Mouse (Mus musculus): ENCODE measurements around the gene Col26a1. TPM values are rescaled to one million over a fixed set of nuclear protein-coding genes. Genes with fewer than 3 reads are reported as not detected.

Gene Col26a1
- polyA plus RNA-seq, 1 experiment from 2014 or later: 118 TPM

DNA sequence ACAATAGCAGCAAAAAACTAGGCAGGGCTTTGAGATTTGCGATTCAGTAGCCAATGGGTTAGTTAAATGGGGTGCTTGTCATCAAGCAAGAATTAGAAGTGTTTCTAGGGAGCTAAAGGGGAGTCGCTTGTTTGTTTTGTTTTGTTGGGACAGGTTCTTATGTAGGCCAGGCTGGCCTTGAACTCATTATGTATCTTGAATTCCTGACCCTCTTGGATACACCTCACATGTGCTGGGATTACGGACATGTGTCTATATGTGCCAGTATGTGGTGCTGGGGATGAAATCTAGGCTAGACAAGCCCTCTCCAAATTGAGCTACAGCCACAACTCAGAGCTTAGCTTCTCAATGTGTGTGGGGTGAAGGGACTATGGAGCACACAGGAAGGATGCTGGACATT, 91.8 kb downstream of the Col26a1 start:
- 0 out of 2 replicates have a peak, but pooled peaks cover 3% of the 10 kb centered on the region for H3K9me3 ChIP-seq
- H3K27me3 ChIP-seq (replicated peaks; ENCODE audit: low read depth, poor library complexity, severe bottlenecking): no peaks in the 10 kb centered on the region
- no peak for DNase-seq (ENCODE audit: low spot score)
- peak overlapping the region; percentile 73 for H3K27ac ChIP-seq (replicated peaks)
- no peak overlapping the region for H3K4me3 ChIP-seq
- H3K4me1 ChIP-seq: peaks cover 13% of the 10 kb centered on the region
- H3K36me3 ChIP-seq (replicated peaks): peaks cover 47% of the 10 kb centered on the region
- 69% methylated on average over 3 of the region's 3 CpGs for WGBS

GRCm38 (mm10) chr5:136790570-136791196, 92.3 kb downstream of the Col26a1 start:
- H3K4me1 ChIP-seq: peaks cover 8% of the 10 kb centered on the region
- peaks cover 47% of the 10 kb centered on the region for H3K36me3 ChIP-seq (replicated peaks)
- DNase-seq (ENCODE audit: low spot score): peak; percentile 91
- 0 out of 2 replicates have a peak, but pooled peaks cover 3% of the 10 kb centered on the region for H3K9me3 ChIP-seq
- no peak overlapping the region for H3K4me3 ChIP-seq
- peak overlapping the region; percentile 73 for H3K27ac ChIP-seq (replicated peaks)
- no peaks in the 10 kb centered on the region for H3K27me3 ChIP-seq (replicated peaks; ENCODE audit: low read depth, poor library complexity, severe bottlenecking)
- WGBS: 19% methylated on average over 11 of the region's 11 CpGs

GRCm38 (mm10) chr5:136784531-136784930, 98.5 kb downstream of the Col26a1 start:
- 89% methylated on average over 8 of the region's 8 CpGs for WGBS
- Histone ChIP-seq H3K36me3 (replicated peaks) (peaks cover 45% of the 10 kb centered on the region), H3K27me3 (replicated peaks; ENCODE audit: low read depth, poor library complexity, severe bottlenecking) (no peaks in the 10 kb centered on the region), H3K27ac (replicated peaks) (no peak overlapping the region), H3K4me3 (no peak overlapping the region), H3K4me1 (no peaks in the 10 kb centered on the region), H3K9me3 (no peaks in the 10 kb centered on the region)
- no peak for DNase-seq (ENCODE audit: low spot score)

GRCm38 (mm10) chr5:136782600-136782999, 100.4 kb downstream of the Col26a1 start:
- no peaks in the 10 kb centered on the region for H3K27me3 ChIP-seq (replicated peaks; ENCODE audit: low read depth, poor library complexity, severe bottlenecking)
- no peak for DNase-seq (ENCODE audit: low spot score)
- H3K9me3 ChIP-seq: no peaks in the 10 kb centered on the region
- 62% methylated on average over 13 of the region's 13 CpGs for WGBS
- peak overlapping the region; percentile 8; the same call in 1 of the 2 replicates for H3K4me3 ChIP-seq
- no peaks in the 10 kb centered on the region for H3K4me1 ChIP-seq
- peaks cover 59% of the 10 kb centered on the region for H3K36me3 ChIP-seq (replicated peaks)
- H3K27ac ChIP-seq (replicated peaks): no peak overlapping the region

- H3K36me3 ChIP-seq (replicated peaks): peaks cover 71% of the 10 kb centered on the region
Measured at GRCm38 (mm10) chr5:136780465-136780864, 102.5 kb downstream of the Col26a1 start.

DNA sequence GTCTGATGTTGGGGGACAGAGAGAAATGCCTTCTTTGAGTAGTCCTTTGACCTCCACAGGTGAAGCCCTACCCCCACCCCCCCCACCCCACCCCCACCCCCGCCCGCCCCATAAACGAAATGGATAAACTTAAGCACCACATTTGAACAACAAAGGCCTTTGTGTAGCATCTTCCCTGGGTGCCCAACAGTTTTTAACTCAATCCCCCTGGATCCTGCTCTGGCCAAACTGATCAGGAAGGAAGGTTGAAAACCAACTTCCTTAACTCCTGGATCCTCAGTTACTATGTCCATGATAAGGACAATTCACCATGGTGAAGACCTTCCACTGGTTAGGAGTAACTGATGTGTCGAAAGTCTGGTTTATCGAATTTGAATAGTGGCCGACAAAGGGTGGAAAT, 103.1 kb downstream of the Col26a1 start:
- peaks cover 70% of the 10 kb centered on the region for H3K36me3 ChIP-seq (replicated peaks)
- H3K9me3 ChIP-seq: peaks cover 12% of the 10 kb centered on the region; the same call in 1 of the 2 replicates
- DNase-seq (ENCODE audit: low spot score): no peak
- 84% methylated on average over 6 of the region's 6 CpGs for WGBS
- H3K27ac ChIP-seq (replicated peaks): no peak overlapping the region
- H3K27me3 ChIP-seq (replicated peaks; ENCODE audit: low read depth, poor library complexity, severe bottlenecking): no peaks in the 10 kb centered on the region
- H3K4me1 ChIP-seq: no peaks in the 10 kb centered on the region
- H3K4me3 ChIP-seq: no peak overlapping the region

More at GRCm38 (mm10) chr5:136780465-136780864, 102.5 kb downstream of the Col26a1 start:
- peak; percentile 67 for DNase-seq (ENCODE audit: low spot score)
- 46% methylated on average over 10 of the region's 10 CpGs for WGBS
- Histone ChIP-seq H3K4me1 (no peaks in the 10 kb centered on the region), H3K27ac (replicated peaks) (no peak overlapping the region), H3K9me3 (peaks cover 7% of the 10 kb centered on the region; the same call in 1 of the 2 replicates), H3K4me3 (no peak overlapping the region), H3K27me3 (replicated peaks; ENCODE audit: low read depth, poor library complexity, severe bottlenecking) (no peaks in the 10 kb centered on the region)

- Histone ChIP-seq H3K27ac (replicated peaks) (no peak overlapping the region), H3K36me3 (replicated peaks) (peaks cover 59% of the 10 kb centered on the region), H3K4me3 (no peak overlapping the region), H3K27me3 (replicated peaks; ENCODE audit: low read depth, poor library complexity, severe bottlenecking) (no peaks in the 10 kb centered on the region), H3K9me3 (peaks cover 18% of the 10 kb centered on the region; the same call in 1 of the 2 replicates), H3K4me1 (peaks cover 14% of the 10 kb centered on the region)
- no peak for DNase-seq (ENCODE audit: low spot score)
- WGBS: 91% methylated on average over 3 of the region's 3 CpGs
Measured at GRCm38 (mm10) chr5:136775548-136775947, 107.5 kb downstream of the Col26a1 start.

DNA sequence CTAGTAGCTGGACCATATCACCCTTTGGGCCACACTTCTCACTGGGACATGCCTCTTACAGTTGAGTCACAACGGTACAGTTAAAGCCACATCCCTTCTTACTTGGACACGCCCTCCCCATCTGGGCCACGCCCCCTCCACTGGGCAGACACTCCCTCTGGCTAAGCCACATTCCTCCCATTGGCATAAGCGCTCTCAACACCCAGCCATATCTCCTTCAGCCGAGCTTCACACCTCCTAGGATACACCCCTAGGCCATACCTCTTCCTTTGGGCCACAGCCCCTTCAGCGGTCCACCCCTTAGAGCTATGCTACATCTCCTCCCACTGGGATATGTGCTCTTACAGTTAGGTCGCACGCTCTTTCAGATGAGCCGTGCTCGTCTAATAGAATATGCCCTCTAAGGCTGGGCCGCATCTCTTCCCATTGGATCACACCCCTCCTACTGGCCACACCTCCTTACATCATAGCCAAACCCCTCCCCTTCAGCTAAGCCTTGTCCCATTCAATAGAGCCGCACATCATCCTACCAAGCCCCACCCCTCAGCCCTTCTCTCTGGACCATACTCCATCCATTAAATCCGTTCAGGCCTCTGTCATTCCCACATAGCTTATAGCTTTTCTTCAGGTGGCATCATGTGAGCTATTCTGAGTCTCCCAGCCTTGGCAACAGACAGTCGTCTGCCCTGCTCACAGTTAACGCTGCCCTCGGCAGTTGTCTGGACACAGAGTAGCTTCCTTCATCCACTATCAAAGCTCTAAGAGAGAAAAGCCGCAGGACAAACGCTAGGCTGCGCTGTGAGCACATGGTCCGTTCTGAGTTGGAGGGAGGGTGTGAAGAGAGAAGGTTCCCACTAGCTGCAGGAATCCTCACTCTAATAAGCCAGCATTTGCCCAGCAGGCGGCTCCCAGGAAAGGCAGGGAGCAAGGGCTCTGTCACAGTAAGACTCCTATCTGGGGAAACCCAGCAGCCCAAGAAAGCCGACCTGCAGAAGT, 109.7 kb downstream of the Col26a1 start:
- Histone ChIP-seq H3K27me3 (replicated peaks; ENCODE audit: low read depth, poor library complexity, severe bottlenecking) (no peaks in the 10 kb centered on the region), H3K4me1 (peaks cover 28% of the 10 kb centered on the region), H3K9me3 (peaks cover 18% of the 10 kb centered on the region; the same call in 1 of the 2 replicates), H3K4me3 (no peak overlapping the region), H3K27ac (replicated peaks) (no peak overlapping the region), H3K36me3 (replicated peaks) (peaks cover 39% of the 10 kb centered on the region)
- 64% methylated on average over 22 of the region's 22 CpGs for WGBS
- DNase-seq (ENCODE audit: low spot score): no peak

GRCm38 (mm10) chr5:136771132-136771531, 111.9 kb downstream of the Col26a1 start:
- no peak for DNase-seq (ENCODE audit: low spot score)
- Histone ChIP-seq H3K36me3 (replicated peaks) (peaks cover 17% of the 10 kb centered on the region), H3K27me3 (replicated peaks; ENCODE audit: low read depth, poor library complexity, severe bottlenecking) (no peaks in the 10 kb centered on the region), H3K9me3 (peaks cover 14% of the 10 kb centered on the region; the same call in 1 of the 2 replicates), H3K27ac (replicated peaks) (no peak overlapping the region), H3K4me3 (no peak overlapping the region), H3K4me1 (peaks cover 45% of the 10 kb centered on the region)
- WGBS: 93% methylated on average over 10 of the region's 10 CpGs

- 74% methylated on average over 9 of the region's 9 CpGs for WGBS
- no peak overlapping the region for H3K27ac ChIP-seq (replicated peaks)
- DNase-seq (ENCODE audit: low spot score): no peak
Measured at GRCm38 (mm10) chr5:136767304-136767703, 115.7 kb downstream of the Col26a1 start.

GRCm38 (mm10) chr5:136764157-136764669, 118.8 kb downstream of the Col26a1 start:
- Histone ChIP-seq H3K4me3 (no peak overlapping the region), H3K4me1 (peaks cover 19% of the 10 kb centered on the region), H3K9me3 (no peaks in the 10 kb centered on the region), H3K27me3 (replicated peaks; ENCODE audit: low read depth, poor library complexity, severe bottlenecking) (no peaks in the 10 kb centered on the region), H3K27ac (replicated peaks) (0 out of 2 replicates have a peak overlapping the region, but pooled peaks have one; percentile 2), H3K36me3 (replicated peaks) (peaks cover 59% of the 10 kb centered on the region)
- no peak for DNase-seq (ENCODE audit: low spot score)
- 44% methylated on average over 8 of the region's 8 CpGs for WGBS

More at GRCm38 (mm10) chr5:136767304-136767703, 115.7 kb downstream of the Col26a1 start:
- H3K27me3 ChIP-seq (replicated peaks; ENCODE audit: low read depth, poor library complexity, severe bottlenecking): no peaks in the 10 kb centered on the region
- H3K4me1 ChIP-seq: peaks cover 41% of the 10 kb centered on the region
- no peak overlapping the region for H3K4me3 ChIP-seq
- no peaks in the 10 kb centered on the region for H3K9me3 ChIP-seq
- peaks cover 34% of the 10 kb centered on the region for H3K36me3 ChIP-seq (replicated peaks)

DNA sequence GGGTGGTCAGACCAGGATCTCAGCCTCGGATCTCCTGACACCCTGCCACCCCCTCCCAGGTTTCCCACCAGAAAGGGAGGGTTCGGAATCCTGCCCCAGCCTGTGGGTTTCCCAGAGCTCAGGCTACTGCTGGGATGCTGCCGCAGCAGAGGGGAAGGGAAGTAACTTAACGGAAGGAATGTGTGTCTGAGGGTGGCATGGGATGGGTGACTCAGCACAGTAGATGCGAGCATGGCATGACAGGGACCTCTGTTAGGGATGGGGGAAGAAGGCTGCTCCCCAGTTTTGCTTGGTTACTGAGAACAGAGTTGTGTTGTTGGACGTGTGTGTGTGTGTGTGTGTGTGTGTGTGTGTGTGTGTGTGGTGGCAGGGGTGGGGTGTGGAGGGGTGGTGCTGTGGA, 122.7 kb downstream of the Col26a1 start:
- H3K27me3 ChIP-seq (replicated peaks; ENCODE audit: low read depth, poor library complexity, severe bottlenecking): no peaks in the 10 kb centered on the region
- no peak overlapping the region for H3K4me3 ChIP-seq
- 80% methylated on average over 6 of the region's 6 CpGs for WGBS
- no peaks in the 10 kb centered on the region for H3K9me3 ChIP-seq
- no peak for DNase-seq (ENCODE audit: low spot score)
- peaks cover 78% of the 10 kb centered on the region for H3K36me3 ChIP-seq (replicated peaks)
- H3K27ac ChIP-seq (replicated peaks): no peak overlapping the region
- H3K4me1 ChIP-seq: no peaks in the 10 kb centered on the region

Measured in embryonic facial prominence, embryonic 10.5 days (tissue).